Comparison of ENCODE assay signal across 9 mouse cellular contexts in the genomic region with DNA sequence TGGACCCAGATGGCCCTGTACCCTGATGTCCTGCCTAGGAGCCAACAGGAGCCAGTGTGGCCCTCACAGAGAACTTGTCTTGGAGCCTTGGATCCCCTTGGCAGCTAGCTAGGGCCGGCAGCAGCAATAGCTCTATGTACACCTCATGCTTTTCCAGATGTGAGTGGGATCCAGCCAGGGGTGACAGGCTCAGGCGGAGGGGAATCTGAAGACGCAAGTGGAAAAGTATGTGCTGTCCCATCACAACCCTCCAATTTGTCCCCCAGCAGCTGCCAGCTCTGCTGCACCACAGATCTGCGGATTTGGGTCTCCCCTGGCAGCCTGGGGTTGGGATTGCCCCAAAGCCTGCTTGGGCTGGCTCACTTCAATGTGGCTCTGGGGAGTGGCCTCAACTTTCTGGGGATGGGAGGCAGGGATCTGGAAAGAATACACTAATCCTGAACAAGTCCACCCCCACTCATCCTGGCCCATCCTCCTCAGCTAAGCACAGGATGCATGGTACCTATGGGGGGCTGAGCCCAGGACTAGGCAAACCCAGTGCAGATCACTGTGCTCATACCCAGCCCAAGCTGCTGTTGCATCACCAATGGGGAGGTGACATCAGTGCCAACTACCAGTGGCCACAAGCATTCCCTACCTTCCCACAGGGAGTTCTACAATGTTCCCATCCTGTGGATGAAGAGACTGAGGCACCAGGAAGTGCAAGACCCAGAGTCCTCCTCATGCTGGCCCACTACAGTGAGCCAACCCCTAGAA.
DNase-seq lines count a peak whose midpoint lies in the region; ATAC-seq and TF ChIP-seq lines count a peak whose summit lies in the region.
"Had no signal": no experiment of that assay in that cellular context is flagged by ENCODE, and none has a peak within 500 bp of the region (broad histone marks: within the 10 kb centered on the region; RNA-seq: fewer than 3 reads in every experiment).

No protein-coding gene starts in this region.

- no peaks in the 10 kb centered on the region for H3K9me3 ChIP-seq in forebrain, embryonic 10.5 days
- H3K9me3 ChIP-seq in forebrain, embryonic 13.5 days (replicated peaks): no peaks in the 10 kb centered on the region
- no peaks in the 10 kb centered on the region for H3K9me3 ChIP-seq in liver, embryonic 11.5 days (ENCODE audit: control insufficient read depth, low read length)

- no peak for ATAC-seq in forebrain, embryonic 13.5 days
- ATAC-seq in liver, embryonic 11.5 days (replicated peaks; ENCODE audit: low FRiP score): no peak
- ATAC-seq: inflammation-experienced regulatory T-cells, adult 6 months had no signal

- H3K4me1 ChIP-seq in forebrain, embryonic 10.5 days: peaks cover 53% of the 10 kb centered on the region
- peaks cover 49% of the 10 kb centered on the region for H3K4me1 ChIP-seq in forebrain, embryonic 13.5 days
- H3K4me1 ChIP-seq in bone marrow, adult 2 months (ENCODE audit: control insufficient read depth, insufficient read depth, low read length): peaks cover 16% of the 10 kb centered on the region
- H3K4me1 ChIP-seq in liver, embryonic 11.5 days (replicated peaks; ENCODE audit: control insufficient read depth, insufficient read depth, low read length): peaks cover 6% of the 10 kb centered on the region; the same call in 1 of the 2 replicates

- peaks cover 20% of the 10 kb centered on the region for H3K36me3 ChIP-seq in forebrain, embryonic 10.5 days (replicated peaks)
- peaks cover 5% of the 10 kb centered on the region; the same call in 1 of the 2 replicates for H3K36me3 ChIP-seq in forebrain, embryonic 13.5 days (ENCODE audit: poor library complexity, severe bottlenecking)
- no peaks in the 10 kb centered on the region for H3K36me3 ChIP-seq in liver, embryonic 11.5 days (ENCODE audit: control insufficient read depth, insufficient read depth, low read length)

- no peak overlapping the region for H3K9ac ChIP-seq in forebrain, embryonic 13.5 days
- H3K9ac ChIP-seq in liver, embryonic 11.5 days (ENCODE audit: low read depth, low read length): no peak overlapping the region

- no peak for DNase-seq in forebrain, embryonic 10.5 days (ENCODE audit: extremely low spot score, low spot score)
- DNase-seq in 3134 (ENCODE audit: extremely low read depth, insufficient read length, low spot score): peak; percentile 80
- DNase-seq in heart, postnatal 4 days: peak; percentile 59
- DNase-seq in liver, embryonic 11.5 days (ENCODE audit: low spot score): no peak
- no peak for DNase-seq in liver
- no peak for DNase-seq in retina, postnatal 1 day

- H3K27ac ChIP-seq in forebrain, embryonic 10.5 days: 0 out of 2 replicates have a peak overlapping the region, but pooled peaks have one; percentile 12
- no peak overlapping the region for H3K27ac ChIP-seq in forebrain, embryonic 13.5 days
- H3K27ac ChIP-seq in bone marrow, adult 2 months (ENCODE audit: control insufficient read depth, insufficient read depth, low read depth, low read length, poor library complexity): peak overlapping the region; percentile 15; the same call in 1 of the 2 replicates
- H3K27ac ChIP-seq in liver, embryonic 11.5 days (ENCODE audit: low read depth, low read length): no peak overlapping the region

- H3K4me3 ChIP-seq in forebrain, embryonic 10.5 days: no peak overlapping the region
- H3K4me3 ChIP-seq in forebrain, embryonic 13.5 days: no peak overlapping the region
- H3K4me3 ChIP-seq in bone marrow, adult 2 months (replicated peaks; ENCODE audit: control insufficient read depth, low read depth, low read length): no peak overlapping the region
- no peak overlapping the region for H3K4me3 ChIP-seq in liver, embryonic 11.5 days (ENCODE audit: low read depth, low read length)

- H3K4me2 ChIP-seq in forebrain, embryonic 13.5 days: no peak overlapping the region
- H3K4me2 ChIP-seq in liver, embryonic 11.5 days: no peak overlapping the region

- no peak for TF ChIP-seq POLR2A in bone marrow, adult 2 months (IDR thresholded peaks at IDR 0.05; ENCODE audit: borderline replicate concordance, control insufficient read depth, low read depth, low read length)

- 88% methylated on average over 4 of the region's 4 CpGs for WGBS in forebrain, embryonic 10.5 days
- WGBS in forebrain, embryonic 13.5 days: 85% methylated on average over 4 of the region's 4 CpGs
- WGBS in bone marrow, adult 2 months: 82% methylated on average over 4 of the region's 4 CpGs
- 88% methylated on average over 4 of the region's 4 CpGs for WGBS in liver, embryonic 11.5 days

- no peaks in the 10 kb centered on the region for H3K27me3 ChIP-seq in forebrain, embryonic 10.5 days (ENCODE audit: poor library complexity, severe bottlenecking)
- no peaks in the 10 kb centered on the region for H3K27me3 ChIP-seq in forebrain, embryonic 13.5 days
- H3K27me3 ChIP-seq in liver, embryonic 11.5 days (replicated peaks; ENCODE audit: control insufficient read depth, insufficient read depth, low read length): no peaks in the 10 kb centered on the region

- no peak for TF ChIP-seq CTCF in bone marrow, adult 2 months (IDR thresholded peaks at IDR 0.05; ENCODE audit: control insufficient read depth, insufficient read depth, low read length)

Comparison
In these comparisons a context has a peak if more than half of its experiments do, and no peak if none do; other contexts are left out.
1. H3K27ac ChIP-seq: peak in forebrain, embryonic 10.5 days (single experiment) and bone marrow, adult 2 months (single experiment); none in forebrain, embryonic 13.5 days (single experiment) and liver, embryonic 11.5 days (single experiment).
2. DNase-seq: peak in 3134 (single experiment) and heart, postnatal 4 days (single experiment); none in forebrain, embryonic 10.5 days (single experiment), liver, embryonic 11.5 days (single experiment), liver (single experiment) and retina, postnatal 1 day (single experiment).